Mouse (Mus musculus) left cerebral cortex, adult 2 months (tissue): ENCODE measurements around the gene Dnah2. TPM values are rescaled to one million over a fixed set of nuclear protein-coding genes. Genes with fewer than 3 reads are reported as not detected.
"Not testable (repeated sequence)": the region's sequence is repeated elsewhere in the genome, so short reads cannot be mapped to it uniquely, and the experiment has no call there.

Source experiments
- DNase-seq, 2 experiments: peaks; one replicate each; pipeline ENCODE4 v3.0.0; 2021 to 2022; ENCODE audit warnings: low spot score in 2 of 2, mixed read lengths in 1 of 2; ENCODE audit errors: extremely low spot score in 1 of 2
- H3K27ac ChIP-seq: fragments of 200-600 bp; 2 replicates; pipeline ENCODE4 v1.8.1; 2022
- H3K4me3 ChIP-seq: fragments of 200-600 bp; 2 replicates; pipeline ENCODE4 v1.8.1; 2022
- CTCF ChIP-seq: fragments of 200-600 bp; IDR thresholded peaks from 2 replicates; pipeline ENCODE4 v1.8.1; 2022; ENCODE audit warnings: antibody characterized with exemption, mild to moderate bottlenecking, moderate library complexity
- intact Hi-C: fragments of 180-260 bp; cut with DNase I; formaldehyde crosslinking; loops from one replicate; pipeline ENCODE4 v1.15.1; 2025
- total RNA-seq, 2 experiments: library from RNA; stranded (reverse); gene quantifications; 2 replicates each; pipeline ENCODE4 v1.2.3; 2021

The Dnah2 gene
- total RNA-seq, 2 experiments from 2014 or later, result 2.7 to 3.7 TPM

DNA sequence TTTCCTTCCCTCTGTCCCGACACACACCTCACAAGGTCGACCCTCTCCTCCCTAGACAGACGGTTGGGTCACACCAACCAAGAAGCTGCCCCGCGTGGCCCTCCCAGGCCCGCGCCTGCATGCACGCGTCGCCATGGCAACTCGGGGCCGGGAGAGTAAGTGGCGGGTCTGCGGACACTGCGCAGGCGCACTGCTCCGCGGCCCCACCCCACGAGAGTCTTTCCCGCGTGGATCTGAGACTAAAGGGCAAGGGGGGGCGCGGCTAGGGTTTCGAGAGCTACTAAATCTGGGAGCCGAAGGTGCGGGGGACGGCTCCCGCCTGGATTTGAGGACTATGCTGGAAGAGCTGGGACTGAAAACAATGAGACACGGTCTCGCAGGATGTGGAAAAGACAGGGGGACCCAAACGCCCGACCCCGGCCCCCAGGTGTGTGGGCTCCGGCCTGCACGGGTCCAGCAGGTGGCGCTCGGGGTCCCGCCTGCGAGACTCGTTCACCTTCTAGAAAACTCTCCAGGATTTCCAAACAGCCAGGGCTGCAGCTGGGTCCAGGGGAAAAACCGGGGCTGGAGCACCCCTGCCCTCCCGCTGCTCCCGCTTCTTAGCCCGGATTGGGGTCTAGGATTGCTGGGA, 2.4 kb downstream of the Dnah2 start:
- Histone ChIP-seq H3K4me3 (peak overlapping the region; percentile 58), H3K27ac (peak overlapping the region; percentile 83)
- DNase-seq, result peak; percentile 81 to 86
- peak; percentile 56 for TF ChIP-seq CTCF
- intact Hi-C loops, result no loop called here

DNA sequence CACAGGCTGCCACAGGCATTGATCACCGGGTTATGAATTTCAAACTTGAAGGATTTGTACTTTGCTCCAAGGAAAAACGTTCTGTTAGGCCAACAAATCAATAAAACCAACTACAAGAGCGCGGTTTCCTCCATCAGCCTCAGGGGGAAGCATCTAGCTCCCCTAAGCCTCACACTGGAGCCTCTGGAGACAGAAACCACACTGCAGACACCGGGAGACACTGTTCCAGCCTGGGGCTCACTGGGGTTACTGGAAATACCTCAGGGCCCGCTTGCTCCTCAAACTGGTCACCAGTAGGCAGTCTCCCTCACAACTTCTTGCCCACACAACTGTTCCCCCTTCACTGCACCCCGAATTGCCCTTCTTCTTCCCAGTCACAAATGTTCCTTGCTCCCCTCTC, 3.0 kb downstream of the Dnah2 start:
- H3K27ac ChIP-seq, result peak overlapping the region; percentile 83
- H3K4me3 ChIP-seq, result peak overlapping the region; percentile 58
- TF ChIP-seq CTCF, result no peak; the same call in none of the 2 replicates
- no peak for DNase-seq
- intact Hi-C loops, result no loop called here

DNA sequence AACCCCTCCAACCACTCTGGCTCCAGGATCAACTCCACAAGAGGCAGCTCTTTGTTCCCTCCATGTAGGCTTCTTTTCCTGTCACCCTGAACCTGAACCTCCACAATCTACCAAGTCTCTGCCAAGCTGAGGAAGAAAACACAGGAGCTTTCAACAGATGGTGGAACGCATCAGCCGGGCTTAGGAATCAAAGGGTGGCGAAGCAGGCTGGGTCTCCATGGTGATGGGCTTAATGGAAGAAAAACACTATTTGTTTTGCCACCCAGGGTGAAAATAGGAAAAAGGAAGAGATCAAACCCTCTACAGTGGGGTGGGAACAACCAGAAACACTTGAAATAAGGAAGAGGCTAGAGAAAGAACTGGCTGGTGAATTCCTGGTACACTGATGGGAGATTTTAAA, 5.3 kb downstream of the Dnah2 start:
- Histone ChIP-seq H3K27ac (no peak overlapping the region), H3K4me3 (no peak overlapping the region)
- no peak for TF ChIP-seq CTCF
- intact Hi-C loops, result loop anchor here (5.0 kb wide), 1 partner anchor 34 kb away; no protein-coding TSS in a partner anchor
- DNase-seq, result no peak

DNA sequence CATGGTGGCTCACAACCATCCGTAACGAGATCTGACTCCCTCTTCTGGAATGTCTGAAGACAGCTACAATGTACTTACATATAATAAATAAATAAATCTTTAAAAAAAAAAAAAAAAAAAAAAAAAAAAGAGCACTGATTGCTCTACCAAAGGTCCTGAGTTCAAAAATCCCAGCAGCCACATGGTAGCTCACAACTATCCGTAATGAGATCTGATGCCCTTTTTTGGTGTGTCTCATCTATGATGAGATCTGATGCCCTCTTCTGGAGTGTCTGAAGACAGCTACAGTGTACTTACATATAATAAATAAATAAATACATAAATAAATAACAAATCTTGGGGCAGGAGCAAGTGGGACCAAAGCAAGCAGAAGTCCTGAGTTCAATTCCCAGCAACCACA, 7.2 kb downstream of the Dnah2 start:
- intact Hi-C loops, result loop anchor here (5.0 kb wide), 1 partner anchor 36 kb away; no protein-coding TSS in a partner anchor
- H3K27ac ChIP-seq, H3K4me3 ChIP-seq, DNase-seq: not testable (repeated sequence)

DNA sequence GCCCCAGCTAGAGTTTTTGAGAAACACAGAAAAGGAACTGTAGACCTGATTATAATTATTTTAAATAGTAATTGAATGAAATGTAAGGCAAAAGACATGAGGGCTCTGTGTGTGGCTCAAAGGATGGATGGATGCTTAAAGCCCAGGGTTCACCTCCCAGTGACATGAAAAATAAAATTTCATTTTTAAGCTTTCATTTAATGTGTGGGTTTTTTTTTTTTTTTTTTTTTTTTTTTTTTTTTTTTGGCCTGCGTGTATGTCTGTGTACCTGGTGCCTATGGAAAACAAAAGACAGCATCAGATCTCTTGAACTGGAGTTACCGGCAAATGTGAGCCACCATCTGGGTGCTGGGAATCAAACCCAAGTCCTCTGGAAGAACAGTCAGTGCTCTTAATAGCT, 8.2 kb downstream of the Dnah2 start:
- DNase-seq, result no peak
- no peak overlapping the region for H3K4me3 ChIP-seq
- H3K27ac ChIP-seq, result no peak overlapping the region
- TF ChIP-seq CTCF, result no peak
- intact Hi-C loops, result loop anchor here (5.0 kb wide), 1 partner anchor 37 kb away; no protein-coding TSS in a partner anchor

DNA sequence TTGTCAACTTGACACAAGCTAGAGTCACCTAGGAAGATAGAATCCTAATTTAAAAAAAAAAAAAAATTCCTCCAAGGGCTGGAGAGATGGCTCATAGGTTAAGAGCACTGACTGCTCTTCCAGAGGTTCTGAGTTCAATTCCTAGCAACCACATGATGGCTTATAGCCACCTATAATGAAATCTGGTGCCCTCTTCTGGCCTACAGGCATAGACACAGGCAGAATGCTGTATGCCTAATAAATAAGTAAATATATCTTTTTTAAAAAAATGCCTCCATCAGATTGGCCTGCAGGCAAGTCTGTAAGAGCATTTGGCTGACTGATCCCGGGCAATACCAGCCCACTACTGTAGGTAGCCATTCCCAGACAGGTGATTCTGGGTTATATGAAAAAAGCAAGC, 13.9 kb downstream of the Dnah2 start:
- Histone ChIP-seq H3K4me3 (no peak overlapping the region), H3K27ac (no peak overlapping the region)
- intact Hi-C loops, result no loop called here
- no peak for DNase-seq
- peak; percentile 35 for TF ChIP-seq CTCF

DNA sequence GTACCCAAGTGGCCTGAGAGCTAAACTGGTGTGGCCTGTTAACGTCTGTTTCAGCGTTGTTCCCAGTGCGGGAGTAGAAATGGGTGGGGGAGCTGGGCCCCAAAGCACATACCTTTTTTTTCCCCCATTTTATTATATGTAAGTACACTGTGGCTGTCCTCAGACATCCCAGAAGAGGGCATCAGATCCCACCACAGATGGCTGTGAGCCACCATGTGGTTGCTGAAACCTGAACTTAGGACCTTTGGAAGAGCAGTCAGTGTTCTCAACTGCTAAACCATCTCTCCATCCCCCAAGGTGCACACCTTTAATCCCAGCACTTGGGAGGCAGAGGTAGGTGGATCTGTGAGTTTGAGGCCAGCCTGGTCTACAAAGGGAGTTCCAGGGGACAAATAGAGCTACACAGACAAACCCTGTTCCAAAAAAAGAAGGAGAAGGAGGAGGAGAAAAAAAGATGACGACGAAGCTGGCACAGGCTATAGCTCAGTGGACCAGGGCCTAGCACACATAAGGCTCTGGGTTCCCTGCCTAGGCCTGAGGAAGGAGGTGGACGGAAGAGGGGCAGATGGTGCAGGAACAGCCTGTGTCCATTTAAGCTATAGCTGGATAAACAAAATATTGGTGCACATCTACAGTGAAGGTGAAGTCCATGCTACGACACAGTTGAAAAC, 16.3 kb downstream of the Dnah2 start:
- intact Hi-C loops, result no loop called here
- Histone ChIP-seq H3K4me3 (no peak overlapping the region), H3K27ac (no peak overlapping the region)
- no peak; the same call in none of the 2 replicates for TF ChIP-seq CTCF
- no peak for DNase-seq

DNA sequence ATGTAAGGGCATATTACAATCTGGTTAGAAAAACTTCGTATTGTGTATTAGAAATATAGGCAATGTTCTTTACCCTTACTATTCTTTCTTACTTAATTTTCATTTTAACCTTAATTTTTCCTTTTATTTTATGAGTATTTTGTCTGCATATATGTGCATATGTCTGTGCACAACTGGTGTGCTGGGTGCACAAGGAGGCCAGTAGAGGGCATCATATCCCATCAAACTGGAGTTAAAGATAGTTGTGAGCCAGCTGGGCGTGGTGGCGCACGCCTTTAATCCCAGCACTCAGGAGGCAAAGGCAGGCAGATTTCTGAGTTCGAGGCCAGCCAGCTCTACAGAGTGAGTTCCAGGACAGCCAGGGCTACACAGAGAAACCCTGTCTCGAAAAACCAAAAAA, 18.2 kb downstream of the Dnah2 start:
- H3K4me3 ChIP-seq, DNase-seq, intact Hi-C loops, H3K27ac ChIP-seq: not testable (repeated sequence)
- peak; percentile 23 for TF ChIP-seq CTCF

DNA sequence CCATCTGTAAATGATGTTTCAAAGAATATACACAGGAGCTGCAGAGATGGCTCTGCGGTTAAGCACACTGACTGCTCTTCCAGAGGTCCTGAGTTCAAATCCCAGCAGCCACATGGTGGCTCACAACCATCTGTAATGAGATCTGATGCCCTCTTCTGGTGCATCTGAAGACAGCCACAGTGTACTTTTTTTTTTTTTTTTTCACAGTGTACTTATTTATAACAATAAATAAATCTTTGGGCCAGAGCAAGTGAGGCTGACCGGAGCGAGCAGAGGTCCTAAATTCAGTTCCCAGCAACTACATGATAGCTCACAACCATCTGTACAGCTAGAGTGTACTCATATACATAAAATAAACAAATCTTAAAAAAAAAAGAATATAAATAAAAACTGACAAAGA, 18.6 kb downstream of the Dnah2 start:
- intact Hi-C loops, H3K4me3 ChIP-seq, DNase-seq, H3K27ac ChIP-seq: not testable (repeated sequence)

DNA sequence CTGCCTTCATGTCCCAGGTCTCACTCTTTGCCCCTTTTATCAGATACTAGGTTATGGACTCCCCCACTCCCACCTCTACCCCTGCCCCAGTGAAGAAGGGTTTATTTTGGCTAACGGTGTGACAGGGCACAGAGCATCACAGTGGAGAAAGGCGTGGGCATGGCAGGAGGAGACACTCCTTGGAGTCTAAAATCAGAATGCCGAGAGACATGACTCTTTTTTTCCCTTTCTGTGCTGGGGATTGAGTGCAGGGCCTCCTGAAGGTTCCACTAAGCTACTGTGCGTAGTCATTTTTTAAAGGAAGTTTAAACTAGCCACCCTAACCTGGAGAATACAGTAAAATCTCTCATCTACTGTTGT, 20.9 kb downstream of the Dnah2 start:
- TF ChIP-seq CTCF, result no peak
- Histone ChIP-seq H3K27ac (no peak overlapping the region), H3K4me3 (no peak overlapping the region)
- intact Hi-C loops, result no loop called here
- DNase-seq, result no peak

DNA sequence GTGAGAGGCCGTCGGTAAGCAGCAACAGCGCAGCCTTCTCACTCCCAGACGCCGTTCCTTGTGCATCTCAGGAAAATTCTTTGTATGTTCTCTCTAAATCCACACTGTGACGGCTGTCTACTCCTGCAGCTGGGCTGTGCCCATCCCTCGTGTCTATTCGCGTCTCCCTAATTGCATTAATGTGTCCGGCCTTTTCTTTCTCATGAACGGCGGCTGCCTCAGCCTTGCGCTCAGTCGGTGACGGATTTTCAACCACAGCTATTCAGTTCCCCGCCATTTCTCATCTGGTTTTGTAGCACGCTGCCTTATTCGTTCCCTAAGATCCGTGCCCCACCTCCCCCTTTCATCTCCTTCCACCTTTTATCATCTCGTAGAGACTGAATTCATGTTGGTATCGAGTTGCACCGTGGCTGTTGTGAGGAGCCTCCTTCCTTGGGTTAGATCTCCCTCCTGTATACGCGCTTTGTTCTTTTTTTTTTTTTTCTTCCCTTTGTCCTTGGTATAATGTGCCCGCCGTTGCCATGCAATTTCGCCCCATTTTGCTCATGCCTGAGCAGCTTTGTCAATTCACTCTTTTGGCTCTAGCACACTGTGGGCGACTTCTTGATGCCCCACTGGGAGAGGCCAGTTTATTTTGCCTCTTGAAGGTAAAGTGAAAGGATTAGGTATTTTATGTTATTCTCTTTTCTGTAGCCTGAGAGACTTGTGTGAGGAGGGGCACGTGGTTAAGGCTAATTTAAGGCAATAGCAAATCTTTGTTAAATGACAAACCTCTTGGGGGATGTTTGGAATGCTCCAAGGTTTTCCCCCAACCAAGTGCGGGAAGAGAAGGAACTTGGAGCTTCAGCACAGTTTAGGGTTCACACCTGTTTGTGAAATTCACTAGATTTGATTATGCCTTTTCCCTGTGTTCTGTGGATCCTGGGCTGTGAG, 21.5 kb downstream of the Dnah2 start:
- no peak for DNase-seq
- no peak for TF ChIP-seq CTCF
- peak overlapping the region; percentile 36 for H3K4me3 ChIP-seq
- peak overlapping the region; percentile 45 for H3K27ac ChIP-seq
- intact Hi-C loops, result no loop called here

DNA sequence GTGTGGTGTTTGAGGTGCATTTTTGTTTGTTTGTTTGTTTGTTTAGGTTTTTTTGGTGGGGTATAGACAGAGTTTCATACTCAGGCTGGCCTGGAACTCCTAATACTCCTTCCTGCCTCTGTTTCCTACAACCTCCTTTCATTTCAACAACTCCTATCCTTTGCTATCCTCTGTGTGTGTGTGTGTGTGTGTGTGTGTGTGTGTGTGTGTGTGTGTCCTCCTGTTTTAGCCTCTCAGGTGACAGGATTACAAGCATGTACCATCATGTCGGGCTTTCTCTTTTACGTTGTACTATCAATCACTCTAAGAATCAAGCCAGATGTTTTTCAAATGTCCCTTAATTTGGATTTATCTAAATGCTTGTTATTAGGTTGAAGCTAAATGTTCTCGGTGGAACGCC, 22.3 kb downstream of the Dnah2 start:
- Histone ChIP-seq H3K27ac (peak overlapping the region; percentile 45), H3K4me3 (no peak overlapping the region)
- DNase-seq, result no peak
- intact Hi-C loops, result no loop called here
- TF ChIP-seq CTCF, result no peak
